Mouse (Mus musculus): ENCODE measurements around the gene Ankrd11.

- no peak for TF ChIP-seq CTCF (conservative IDR thresholded peaks at IDR 0.05; ENCODE audit: low read length)
- no peak for TF ChIP-seq POU5F1 (IDR thresholded peaks at IDR 0.05; ENCODE audit: borderline replicate concordance, low read length)
- TF ChIP-seq NANOG (IDR thresholded peaks at IDR 0.05; ENCODE audit: borderline replicate concordance, low read length): no peak
Measured at GRCm38 (mm10) chr8:122993740-122994139, 48.3 kb downstream of the Ankrd11 start.

Data from E14TG2a.4 (cell line).